Mouse (Mus musculus) bone marrow macrophage, adult 2 months (primary cell): ENCODE results near the gene Negr1.

Experiments used
- CTCF ChIP-seq: IDR thresholded peaks from 2 replicates; pipeline ENCODE4 v1.5.1; 2012; ENCODE audit warnings: low read depth, mild to moderate bottlenecking, low read length, moderate library complexity
- POLR2A ChIP-seq: IDR thresholded peaks from 2 replicates; pipeline ENCODE4 v1.6.1; 2012; ENCODE audit warnings: mild to moderate bottlenecking, low read depth, low read length, borderline replicate concordance

GRCm38 (mm10) chr3:156576292-156576691, 14.7 kb downstream of the Negr1 start:
- no peak for TF ChIP-seq CTCF
- no peak for TF ChIP-seq POLR2A
